Mouse (Mus musculus): ENCODE measurements around the gene Ppm1e.

DNA sequence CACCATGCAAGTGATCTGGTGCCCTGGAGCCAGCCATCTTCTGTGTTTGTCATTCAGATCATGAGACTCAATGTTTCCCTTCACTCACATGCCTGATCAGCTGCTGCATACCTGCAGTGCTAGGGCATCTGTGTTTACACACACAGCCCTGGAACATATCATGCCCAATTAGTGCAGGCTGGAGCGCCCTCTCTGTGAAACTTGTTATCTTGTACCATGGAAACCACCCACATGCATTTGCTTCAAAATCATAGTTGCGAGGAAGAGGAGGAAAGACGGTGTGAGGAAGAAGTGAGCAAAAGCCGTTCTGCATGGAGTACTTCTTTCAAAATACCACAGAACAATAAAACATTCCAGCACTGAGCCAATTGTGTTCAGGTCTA, 118.0 kb downstream of the Ppm1e start:
- TF ChIP-seq CTCF (IDR thresholded peaks at IDR 0.05; ENCODE audit: low read depth) (no peak), EP300 (optimal IDR thresholded peaks at IDR 0.05) (no peak)
